Mouse (Mus musculus) spleen, embryonic (tissue): ENCODE measurements around the gene Map3k13.
"Not testable (repeated sequence)": the region's sequence is repeated elsewhere in the genome, so short reads cannot be mapped to it uniquely, and the experiment has no call there.

Experiments
- CTCF ChIA-PET: fragments of 350-600 bp; sonication (Branson Sonifier 250); formaldehyde crosslinking; loops from one replicate; lab custom pipeline; 2022; lab: Charles Lee

The Map3k13 gene

DNA sequence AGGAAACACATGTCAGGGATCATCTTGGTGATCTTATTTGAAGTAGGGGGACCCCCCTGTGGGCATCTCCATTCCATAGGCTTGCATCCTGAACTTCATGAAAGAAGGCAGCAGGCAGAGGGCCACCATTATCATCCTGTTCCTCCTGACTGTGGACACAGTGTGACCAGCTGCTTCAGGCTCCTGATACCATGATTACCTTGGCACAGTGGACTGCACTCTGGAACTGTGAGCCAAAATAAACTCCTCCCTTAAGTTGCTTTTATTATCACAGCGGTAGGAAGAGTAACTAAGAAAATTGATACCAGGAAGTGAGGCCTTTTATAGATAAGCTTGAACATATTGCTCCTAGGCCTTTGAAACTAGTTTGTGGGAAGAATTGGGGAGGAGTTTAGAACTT lies 12.7 kb downstream of the Map3k13 start:
- CTCF ChIA-PET, result interaction anchor here (0.8 kb wide), 1 partner anchor 8 kb away, joined by 4 read pairs; no protein-coding TSS in a partner anchor

GRCm38 (mm10) chr16:21807786-21808185 lies 13.6 kb downstream of the Map3k13 start:
- CTCF ChIA-PET, result not testable (repeated sequence)

- CTCF ChIA-PET, result no interaction called here
Observed at GRCm38 (mm10) chr16:21813164-21813834, 19.2 kb downstream of the Map3k13 start.

DNA sequence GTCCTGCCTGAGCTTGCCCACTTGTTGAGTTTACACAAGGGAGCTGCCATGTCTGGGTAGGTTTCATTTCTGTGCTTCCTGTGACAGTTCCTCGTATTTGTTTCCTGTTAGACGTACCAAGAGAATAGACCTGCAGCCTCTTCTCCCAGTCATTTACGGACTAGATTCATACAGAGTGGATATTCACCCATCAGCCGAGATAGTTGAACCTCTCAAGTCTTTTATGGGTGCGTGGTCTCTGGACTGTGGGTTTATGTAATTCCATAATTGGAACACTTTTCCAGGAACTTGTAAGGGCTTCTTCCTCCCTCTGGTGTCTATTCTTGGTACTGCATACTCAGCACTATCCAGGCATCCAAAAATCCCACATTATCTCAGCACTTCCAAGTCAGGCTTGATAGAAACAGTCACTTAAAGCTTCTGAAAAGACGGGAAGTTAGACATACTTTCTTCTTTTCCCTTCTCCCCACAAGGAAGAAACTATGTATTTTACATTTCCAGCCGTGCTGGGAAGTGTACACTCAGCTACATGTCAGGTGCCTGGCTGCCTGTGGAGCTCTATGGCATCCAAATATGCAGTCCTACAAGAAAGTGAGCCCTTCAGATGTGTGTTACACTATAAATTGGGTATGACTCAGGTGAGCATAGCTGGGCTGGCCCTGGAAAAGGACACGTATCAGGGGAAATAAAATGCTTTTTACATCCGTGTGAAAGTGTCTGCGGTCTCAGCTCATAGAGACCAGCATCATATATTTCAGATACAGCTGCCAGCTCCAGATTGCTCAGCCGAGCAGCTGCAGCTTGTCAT lies 20.9 kb downstream of the Map3k13 start:
- CTCF ChIA-PET, result interaction anchor here (0.5 to 1.2 kb wide), 3 partner anchors 8 to 276 kb away, joined by 3 to 4 read pairs (median 4); no protein-coding TSS in a partner anchor

DNA sequence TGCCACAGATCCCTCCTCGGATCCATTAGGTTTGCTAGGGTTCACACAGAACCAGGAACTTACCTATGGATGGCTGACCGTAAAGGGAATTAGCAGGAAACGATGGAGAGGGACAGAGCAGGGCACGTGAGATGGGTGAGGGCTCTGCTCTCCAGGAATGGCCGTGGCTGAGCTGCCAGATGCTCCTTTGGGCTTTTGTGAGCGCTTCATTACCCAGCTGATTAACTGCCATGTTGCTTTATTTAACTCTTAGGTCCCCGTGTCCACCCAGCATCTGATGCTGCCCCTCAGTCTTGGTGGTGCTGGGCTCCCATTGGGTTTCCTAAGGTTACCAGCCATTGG lies 21.5 kb downstream of the Map3k13 start:
- CTCF ChIA-PET, result interaction anchor here (0.5 to 1.2 kb wide), 3 partner anchors 9 to 277 kb away, joined by 3 to 4 read pairs (median 4); no protein-coding TSS in a partner anchor

DNA sequence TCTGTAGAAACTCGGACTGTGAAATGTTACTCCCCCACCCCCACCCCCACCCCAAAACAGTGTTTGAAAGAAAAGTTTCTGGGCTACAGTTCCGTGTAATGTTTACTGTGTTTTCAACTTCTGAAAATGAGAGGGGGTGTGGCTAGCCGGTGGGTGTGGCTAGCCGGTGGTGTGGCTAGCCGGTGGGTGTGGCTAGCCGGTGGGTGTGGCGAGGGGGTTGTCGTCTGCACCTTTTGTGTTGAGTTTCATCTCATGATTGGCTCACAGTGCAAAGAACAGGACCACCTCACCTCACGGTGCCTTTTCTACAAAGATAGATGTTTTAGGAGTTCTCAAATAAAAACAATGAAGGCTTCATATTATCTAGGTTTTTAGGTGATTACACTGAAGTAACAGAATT lies 24.0 kb downstream of the Map3k13 start:
- CTCF ChIA-PET, result no interaction called here

GRCm38 (mm10) chr16:21818629-21819028 lies 24.5 kb downstream of the Map3k13 start:
- CTCF ChIA-PET, result no interaction called here

DNA sequence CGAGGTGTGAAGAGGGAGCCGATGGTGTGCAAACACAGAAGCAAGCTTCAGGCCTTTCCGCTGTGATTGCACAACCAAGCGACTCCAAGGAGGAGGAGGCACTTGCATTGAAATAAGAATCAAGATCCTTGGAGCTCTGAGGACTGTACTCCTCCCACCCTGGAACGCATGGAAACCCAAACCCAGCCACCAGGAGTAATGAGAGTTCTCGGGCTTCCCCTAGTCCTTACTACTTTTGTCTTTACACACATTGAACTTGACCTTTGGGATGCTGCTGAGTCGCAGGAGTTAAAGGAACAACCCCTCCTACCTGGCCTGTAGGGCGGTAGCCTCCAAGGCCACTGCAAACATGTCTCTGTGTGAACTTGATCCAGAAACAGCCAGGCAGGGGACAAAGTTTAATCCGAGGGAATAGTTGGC lies 31.5 kb downstream of the Map3k13 start:
- CTCF ChIA-PET, result no interaction called here

DNA sequence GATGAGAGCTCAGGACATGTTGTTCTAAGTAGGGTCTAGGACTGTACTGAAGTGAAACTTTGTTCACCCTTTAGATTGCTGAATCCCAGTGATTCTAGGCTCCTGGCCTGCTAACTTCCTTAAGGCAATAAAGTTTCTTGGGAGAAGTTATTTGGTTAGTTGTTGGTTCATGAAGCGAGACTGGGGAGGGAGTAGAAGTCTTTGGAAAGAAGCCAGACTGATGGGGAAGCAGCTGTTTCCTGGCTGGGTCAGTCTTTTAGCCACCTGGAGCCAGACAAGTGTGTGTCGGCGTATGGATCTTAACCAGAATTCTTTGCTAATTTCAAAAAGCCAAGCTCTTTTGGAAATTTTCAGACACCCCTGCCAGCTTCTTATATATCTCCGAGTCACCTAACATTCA lies 33.0 kb downstream of the Map3k13 start:
- CTCF ChIA-PET, result interaction anchor here (0.7 kb wide), 1 partner anchor 110 kb away, joined by 3 read pairs; no protein-coding TSS in a partner anchor

DNA sequence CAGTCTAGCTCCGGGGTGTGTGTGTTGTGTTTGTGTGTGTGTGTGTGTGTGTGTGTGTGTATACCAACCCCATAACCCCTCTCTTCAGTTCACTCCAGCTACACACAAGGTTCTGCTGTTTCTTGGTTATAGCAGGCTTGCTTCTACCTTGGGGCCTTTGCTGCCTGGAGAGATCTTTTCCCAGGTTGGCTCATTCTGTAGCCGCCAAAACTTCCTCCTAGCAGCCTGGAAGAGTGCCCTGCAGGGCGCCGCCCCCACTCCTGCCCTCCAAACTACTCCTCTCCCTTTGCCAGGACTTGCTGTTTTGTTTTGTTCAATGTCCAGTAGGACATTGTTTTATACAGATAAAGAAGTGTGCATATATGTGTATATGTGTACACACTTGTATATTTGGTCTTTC lies 33.4 kb downstream of the Map3k13 start:
- CTCF ChIA-PET, result no interaction called here

GRCm38 (mm10) chr16:21829711-21830110 lies 35.6 kb downstream of the Map3k13 start:
- CTCF ChIA-PET, result no interaction called here

GRCm38 (mm10) chr16:21830784-21831183 lies 36.6 kb downstream of the Map3k13 start:
- CTCF ChIA-PET, result no interaction called here

DNA sequence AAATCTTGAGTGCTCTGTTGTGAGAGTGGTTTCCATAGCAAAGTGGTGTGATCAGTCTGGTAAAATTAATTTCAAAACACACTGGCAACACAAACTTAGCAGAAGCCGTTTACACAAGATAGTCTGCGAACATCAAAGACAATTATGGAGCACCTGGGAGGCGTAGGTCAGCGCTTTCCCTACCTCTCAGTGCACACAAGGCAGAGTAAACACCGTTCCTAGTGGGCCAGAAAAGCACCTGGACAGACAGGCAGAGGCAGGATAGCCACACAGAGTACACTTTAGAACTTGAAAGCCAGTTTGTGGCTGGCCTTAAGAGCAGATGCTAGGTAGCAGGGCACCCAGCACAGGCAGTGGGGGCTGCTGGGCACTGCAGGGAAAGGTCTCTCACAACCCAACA lies 37.6 kb downstream of the Map3k13 start:
- CTCF ChIA-PET, result no interaction called here

DNA sequence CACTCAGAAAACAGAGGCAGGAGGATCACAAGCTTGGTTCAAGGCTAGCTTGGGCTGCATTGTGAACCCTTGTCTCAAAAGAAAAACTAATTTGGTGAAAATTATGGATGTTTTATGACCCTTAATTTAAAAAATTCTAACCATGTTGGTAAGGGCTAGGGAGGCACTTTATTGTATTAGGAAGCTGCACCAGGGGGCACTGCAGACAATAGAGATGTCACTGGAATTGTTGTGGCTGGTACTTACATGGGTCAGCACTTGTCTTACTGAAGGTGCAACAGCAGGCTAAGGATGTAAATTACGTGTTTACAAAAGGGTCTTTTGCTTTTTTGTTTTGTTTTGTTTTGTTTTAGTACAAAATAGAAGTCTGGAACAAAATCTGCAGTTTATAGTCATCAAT lies 39.3 kb downstream of the Map3k13 start:
- CTCF ChIA-PET, result no interaction called here

- CTCF ChIA-PET, result no interaction called here
Observed at GRCm38 (mm10) chr16:21833970-21834369, 39.8 kb downstream of the Map3k13 start.

- CTCF ChIA-PET, result interaction anchor here (0.6 kb wide), 1 partner anchor 289 kb away, joined by 3 read pairs; no protein-coding TSS in a partner anchor
Observed at GRCm38 (mm10) chr16:21834866-21835583, 40.9 kb downstream of the Map3k13 start.

- CTCF ChIA-PET, result no interaction called here
Observed at GRCm38 (mm10) chr16:21835584-21835931, 41.4 kb downstream of the Map3k13 start.

DNA sequence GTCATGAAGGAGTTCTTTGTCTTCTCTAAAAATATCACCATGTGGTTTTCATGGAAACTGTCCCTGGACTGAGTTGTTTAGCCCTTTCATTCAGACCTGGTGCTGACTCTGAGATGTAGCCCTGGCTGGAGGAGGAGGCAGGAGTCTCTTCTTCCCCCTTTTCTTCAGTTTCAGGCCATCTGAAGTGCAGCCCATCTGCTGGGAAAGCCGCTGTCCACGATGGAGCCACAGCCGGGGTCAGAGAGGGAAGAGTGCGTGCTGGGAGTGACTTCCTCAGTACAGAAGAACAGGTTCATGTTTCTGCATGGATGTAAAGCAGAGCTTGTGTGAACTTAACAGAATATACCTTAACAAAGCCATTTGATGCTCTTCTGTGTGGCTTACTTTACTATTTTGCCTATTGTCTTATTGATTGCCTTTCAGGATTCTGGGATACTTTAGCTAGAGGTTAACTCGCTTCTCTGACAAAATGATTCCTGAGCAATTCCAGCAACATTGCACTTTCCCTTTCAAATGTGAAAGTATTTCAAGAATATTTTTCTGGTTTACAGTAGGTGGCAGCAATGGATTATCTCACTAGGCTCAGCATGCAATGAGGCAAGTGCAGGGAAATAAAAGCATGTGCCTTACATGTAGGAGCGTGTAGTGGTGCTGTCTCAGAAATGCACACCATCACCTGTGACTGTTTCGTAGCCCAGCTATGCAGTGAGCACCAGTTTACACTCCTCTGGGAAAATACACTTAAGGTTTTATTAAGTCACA lies 42.3 kb downstream of the Map3k13 start:
- CTCF ChIA-PET, result interaction anchor here (0.6 kb wide), 1 partner anchor 287 kb away, joined by 3 read pairs; no protein-coding TSS in a partner anchor

DNA sequence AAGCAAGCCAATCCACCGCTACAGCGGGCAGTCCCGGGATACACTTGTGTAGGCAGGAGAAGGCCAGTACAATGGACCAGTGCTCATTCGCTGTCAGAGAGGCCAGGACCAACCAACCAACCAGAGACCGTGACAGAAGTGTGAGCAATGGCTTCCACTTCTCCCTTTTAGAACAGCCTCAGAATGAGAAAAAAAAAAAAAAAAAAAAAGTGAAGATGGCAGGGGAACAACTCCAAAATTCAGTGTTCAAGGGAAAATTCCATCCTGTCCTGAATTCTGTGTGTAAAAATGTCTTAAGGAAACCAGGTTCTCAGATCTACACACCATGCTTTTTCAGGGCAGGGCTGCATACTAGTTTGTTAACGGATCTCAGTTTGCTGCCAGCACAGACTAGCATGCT lies 43.5 kb downstream of the Map3k13 start:
- CTCF ChIA-PET, result interaction anchor here (0.6 kb wide), 1 partner anchor 25 kb away, joined by 3 read pairs; no protein-coding TSS in a partner anchor

DNA sequence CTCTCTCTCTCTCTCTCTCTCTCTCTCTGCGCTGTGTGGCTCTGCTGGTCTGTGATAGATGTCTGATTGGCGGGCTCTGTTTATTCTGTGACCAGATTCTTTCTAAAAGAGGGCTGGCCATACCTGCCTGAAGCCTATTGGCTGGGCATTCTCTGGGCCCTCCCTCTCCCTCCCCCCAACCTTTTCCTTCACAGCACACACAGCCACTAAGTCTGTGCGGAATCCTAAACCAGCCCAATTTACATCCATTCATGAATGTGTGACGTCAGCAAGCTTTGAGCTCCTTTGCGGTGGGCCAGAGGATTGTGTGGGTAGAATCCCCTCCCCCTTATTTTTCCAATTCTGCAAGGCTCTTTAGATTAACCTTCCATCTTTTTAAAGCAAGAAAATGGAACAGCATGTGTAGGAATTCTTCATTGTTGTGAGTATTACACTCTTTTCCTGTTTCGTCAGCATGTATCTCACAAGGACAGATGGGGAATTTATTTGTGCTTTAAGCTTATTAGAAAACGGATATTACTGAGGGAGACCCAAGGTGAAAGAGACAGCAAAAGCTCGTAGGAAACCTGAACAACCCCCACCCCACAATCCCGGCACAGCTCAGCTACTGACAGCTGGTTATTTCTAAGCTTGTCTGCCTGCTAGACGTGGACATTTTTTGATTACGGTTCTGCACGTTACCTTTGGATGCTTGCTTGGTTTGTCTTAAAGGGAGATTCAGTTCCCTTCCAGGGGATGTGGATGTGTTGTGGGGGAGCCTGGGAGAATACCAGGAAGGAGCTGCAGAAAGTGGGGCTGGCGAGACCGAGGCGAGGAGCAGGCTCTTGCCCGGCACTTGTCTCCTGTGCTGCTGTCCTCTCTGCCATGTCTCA lies 51.9 kb downstream of the Map3k13 start:
- CTCF ChIA-PET, result no interaction called here
